Mouse (Mus musculus): ENCODE results near the gene Clk2. TPM values are rescaled to one million over a fixed set of nuclear protein-coding genes. Genes with fewer than 3 reads are reported as not detected.

Gene Clk2
- polyA plus RNA-seq, 1 experiment from 2014 or later, result 32.0 TPM

Other genes with a start within 250 kb of the Clk2 start
- 19.4 and 22.3 TPM in 2 replicates for gene Ash1l, start 214.2 kb upstream of the Clk2 start, polyA plus RNA-seq (2015; fragmentation: Nextera tagmentation; extraction: Ambion mirVana)
- 160 and 164 TPM in 2 replicates for gene Dap3, start 213.6 kb upstream of the Clk2 start, polyA plus RNA-seq (2015; fragmentation: Nextera tagmentation; extraction: Ambion mirVana)
- gene Rusc1, start 71.5 kb upstream of the Clk2 start, polyA plus RNA-seq (2015; fragmentation: Nextera tagmentation; extraction: Ambion mirVana), result 19.3 and 19.7 TPM in 2 replicates
- gene Gm43738, start 63.7 kb upstream of the Clk2 start, polyA plus RNA-seq (2015; fragmentation: Nextera tagmentation; extraction: Ambion mirVana), result not detected in 2 replicates
- gene Fdps, start 62.8 kb upstream of the Clk2 start, polyA plus RNA-seq (2015; fragmentation: Nextera tagmentation; extraction: Ambion mirVana), result 188 and 215 TPM in 2 replicates
- gene Pklr, start 28.7 kb upstream of the Clk2 start, polyA plus RNA-seq (2015; fragmentation: Nextera tagmentation; extraction: Ambion mirVana), result 2.3 and 5.5 TPM in 2 replicates
- gene Hcn3, start 4.6 kb upstream of the Clk2 start, polyA plus RNA-seq (2015; fragmentation: Nextera tagmentation; extraction: Ambion mirVana), result 1.6 and 3.1 TPM in 2 replicates
- 122 and 133 TPM in 2 replicates for gene Scamp3, start 12.7 kb downstream of the Clk2 start, polyA plus RNA-seq (2015; fragmentation: Nextera tagmentation; extraction: Ambion mirVana)
- 37.1 and 50.4 TPM in 2 replicates for gene Fam189b, start 18.3 kb downstream of the Clk2 start, polyA plus RNA-seq (2015; fragmentation: Nextera tagmentation; extraction: Ambion mirVana)
- gene Gba, start 38.1 kb downstream of the Clk2 start, polyA plus RNA-seq (2015; fragmentation: Nextera tagmentation; extraction: Ambion mirVana), result 41.4 and 44.0 TPM in 2 replicates
- gene Thbs3, start 50.4 kb downstream of the Clk2 start, polyA plus RNA-seq (2015; fragmentation: Nextera tagmentation; extraction: Ambion mirVana), result 14.9 and 20.5 TPM in 2 replicates
- gene Mtx1, start 62.3 kb downstream of the Clk2 start, polyA plus RNA-seq (2015; fragmentation: Nextera tagmentation; extraction: Ambion mirVana), result 211 and 219 TPM in 2 replicates
- gene Muc1, start 64.3 kb downstream of the Clk2 start, polyA plus RNA-seq (2015; fragmentation: Nextera tagmentation; extraction: Ambion mirVana), result 12.0 and 12.3 TPM in 2 replicates
- gene Krtcap2, start 81.2 kb downstream of the Clk2 start, polyA plus RNA-seq (2015; fragmentation: Nextera tagmentation; extraction: Ambion mirVana), result 309 and 321 TPM in 2 replicates
- gene Trim46, start 81.5 kb downstream of the Clk2 start, polyA plus RNA-seq (2015; fragmentation: Nextera tagmentation; extraction: Ambion mirVana), result 3.4 and 5.2 TPM in 2 replicates
- 149 and 153 TPM in 2 replicates for gene Dpm3, start 94.6 kb downstream of the Clk2 start, polyA plus RNA-seq (2015; fragmentation: Nextera tagmentation; extraction: Ambion mirVana)
- gene Slc50a1, start 105.8 kb downstream of the Clk2 start, polyA plus RNA-seq (2015; fragmentation: Nextera tagmentation; extraction: Ambion mirVana), result 58.0 and 59.9 TPM in 2 replicates
- gene Efna1, start 116.3 kb downstream of the Clk2 start, polyA plus RNA-seq (2015; fragmentation: Nextera tagmentation; extraction: Ambion mirVana), result 66.0 and 66.6 TPM in 2 replicates
- gene Efna3, start 158.2 kb downstream of the Clk2 start, polyA plus RNA-seq (2015; fragmentation: Nextera tagmentation; extraction: Ambion mirVana), result 9.3 and 11.9 TPM in 2 replicates
- gene Efna4, start 173.2 kb downstream of the Clk2 start, polyA plus RNA-seq (2015; fragmentation: Nextera tagmentation; extraction: Ambion mirVana), result 29.8 and 31.5 TPM in 2 replicates
- gene Adam15, start 185.2 kb downstream of the Clk2 start, polyA plus RNA-seq (2015; fragmentation: Nextera tagmentation; extraction: Ambion mirVana), result 73.4 and 84.3 TPM in 2 replicates
- gene Dcst2, start 197.2 kb downstream of the Clk2 start, polyA plus RNA-seq (2015; fragmentation: Nextera tagmentation; extraction: Ambion mirVana), result 0.34 and 0.35 TPM in 2 replicates
- gene Dcst1, start 200.5 kb downstream of the Clk2 start, polyA plus RNA-seq (2015; fragmentation: Nextera tagmentation; extraction: Ambion mirVana), result 1.9 and 2.5 TPM in 2 replicates
- gene Zbtb7b, start 230.0 kb downstream of the Clk2 start, polyA plus RNA-seq (2015; fragmentation: Nextera tagmentation; extraction: Ambion mirVana), result 2.4 and 3.7 TPM in 2 replicates
- 0.14 TPM in 1 of 2 replicates, not detected in the other for gene Lenep, start 238.0 kb downstream of the Clk2 start, polyA plus RNA-seq (2015; fragmentation: Nextera tagmentation; extraction: Ambion mirVana)
- gene Flad1, start 247.1 kb downstream of the Clk2 start, polyA plus RNA-seq (2015; fragmentation: Nextera tagmentation; extraction: Ambion mirVana), result 29.4 and 31.4 TPM in 2 replicates